Mouse (Mus musculus) neural tube, embryonic 10.5 days (tissue): ENCODE results near the gene Ntrk3.

Experiments used
- DNase-seq: peaks from one replicate; pipeline ENCODE4 v3.0.0-alpha.2; 2017; ENCODE audit warnings: low spot score; ENCODE audit errors: extremely low spot score

Gene Ntrk3

GRCm38 (mm10) chr7:78378306-78378705 is 359.5 kb downstream of the Ntrk3 start:
- no peak for DNase-seq

DNA sequence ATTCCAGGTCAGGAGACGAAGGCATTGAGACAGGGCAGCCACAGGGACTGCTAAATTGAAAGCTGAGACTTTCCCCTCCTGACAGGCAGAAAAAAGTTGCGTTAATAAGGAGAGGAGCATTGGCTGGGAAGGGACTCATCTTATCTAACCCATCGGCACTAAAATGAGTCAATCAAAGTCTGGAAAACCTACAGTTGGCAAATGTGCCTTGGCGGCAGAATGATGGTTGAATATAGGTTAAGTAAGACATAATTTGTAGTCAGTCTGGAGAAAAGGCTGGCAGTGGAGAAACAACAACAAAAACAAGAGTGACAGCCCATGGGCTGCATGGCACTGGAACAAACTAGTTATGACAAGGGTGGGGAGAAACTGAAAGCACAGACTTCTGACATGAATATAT is 360.9 kb downstream of the Ntrk3 start:
- DNase-seq, result no peak

GRCm38 (mm10) chr7:78361341-78362309 is 376.2 kb downstream of the Ntrk3 start:
- DNase-seq, result no peak

- no peak for DNase-seq
Measured at GRCm38 (mm10) chr7:78347464-78347863, 390.3 kb downstream of the Ntrk3 start.

DNA sequence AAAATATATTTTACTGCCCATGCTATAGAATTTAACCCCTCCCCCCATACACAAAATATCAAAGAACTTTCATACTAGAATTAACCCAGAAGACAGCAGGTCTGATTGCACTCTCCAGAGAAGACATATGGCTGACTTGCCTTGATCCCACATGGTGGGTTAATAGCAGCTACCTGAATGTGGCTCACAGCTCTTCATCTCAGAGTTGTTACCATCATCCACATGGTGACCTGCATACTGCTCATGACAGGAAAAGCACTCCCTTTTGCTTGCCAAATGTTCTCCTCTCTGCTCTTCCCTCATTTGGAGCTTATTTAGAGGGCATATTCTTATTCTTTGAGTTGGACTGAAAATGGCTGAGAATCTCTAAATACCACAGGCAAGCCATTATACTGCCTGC is 404.4 kb downstream of the Ntrk3 start:
- no peak for DNase-seq

GRCm38 (mm10) chr7:78328301-78328700 is 409.5 kb downstream of the Ntrk3 start:
- no peak for DNase-seq

DNA sequence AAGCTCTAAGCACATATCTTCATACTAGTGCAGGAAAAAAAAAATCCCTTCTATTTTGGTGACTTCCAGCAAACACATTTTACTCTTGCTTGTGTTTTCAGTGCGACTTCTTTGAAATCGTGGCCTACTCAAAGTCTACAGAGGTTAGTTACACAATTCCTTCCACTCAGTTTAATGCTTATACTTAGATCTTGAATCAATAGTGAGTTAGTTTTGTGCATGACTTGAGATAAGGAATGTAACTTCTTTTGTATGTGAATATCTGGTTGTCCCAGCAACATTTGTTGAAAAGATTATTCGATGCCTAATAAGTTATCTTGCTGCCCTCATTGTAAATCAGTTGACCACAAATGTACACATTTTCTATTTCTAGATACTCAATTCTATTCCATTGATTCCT is 411.6 kb downstream of the Ntrk3 start:
- no peak for DNase-seq

- DNase-seq, result no peak
Measured at GRCm38 (mm10) chr7:78318640-78319039, 419.2 kb downstream of the Ntrk3 start.

GRCm38 (mm10) chr7:78305770-78306169 is 432.0 kb downstream of the Ntrk3 start:
- no peak for DNase-seq

DNA sequence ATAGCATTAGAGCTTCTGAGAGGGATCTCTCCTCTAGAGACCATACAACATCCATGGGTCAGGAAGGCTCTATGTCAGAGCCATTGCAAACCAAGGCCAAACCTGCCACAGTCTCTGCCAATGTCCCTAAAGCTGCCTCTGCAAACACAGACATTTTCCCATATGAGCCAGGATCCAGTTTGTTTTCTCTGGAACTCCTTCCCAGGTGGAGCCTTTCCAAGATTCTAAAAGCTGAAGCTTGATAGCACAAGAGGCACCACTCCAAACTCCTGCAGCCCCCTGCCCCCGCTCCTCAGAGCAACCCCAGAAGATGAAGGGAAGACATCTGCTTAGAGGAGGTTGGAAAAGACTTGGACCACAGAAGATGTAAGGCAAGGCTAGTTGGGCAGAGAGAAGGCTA is 432.8 kb downstream of the Ntrk3 start:
- DNase-seq, result no peak

- no peak for DNase-seq
Measured at GRCm38 (mm10) chr7:78297290-78297689, 440.5 kb downstream of the Ntrk3 start.

DNA sequence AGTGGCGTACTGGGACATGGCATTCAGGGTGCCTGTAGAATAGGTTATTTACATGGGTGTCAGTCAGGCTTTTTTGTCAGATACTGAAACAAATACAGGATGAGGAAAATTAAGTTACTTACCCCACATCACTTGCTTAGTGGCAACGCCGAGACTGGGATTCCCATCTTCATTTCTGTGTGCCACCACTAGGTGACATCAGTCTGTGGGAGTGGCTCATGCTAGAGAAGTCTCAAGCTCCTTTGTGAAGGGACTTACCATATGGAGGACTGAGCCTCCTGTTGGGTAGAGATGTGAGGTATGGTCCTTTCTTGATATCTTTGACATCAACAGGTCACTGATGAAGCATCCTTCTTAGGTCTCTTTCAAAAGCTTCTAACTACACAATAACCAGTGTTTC is 443.5 kb downstream of the Ntrk3 start:
- DNase-seq, result no peak

DNA sequence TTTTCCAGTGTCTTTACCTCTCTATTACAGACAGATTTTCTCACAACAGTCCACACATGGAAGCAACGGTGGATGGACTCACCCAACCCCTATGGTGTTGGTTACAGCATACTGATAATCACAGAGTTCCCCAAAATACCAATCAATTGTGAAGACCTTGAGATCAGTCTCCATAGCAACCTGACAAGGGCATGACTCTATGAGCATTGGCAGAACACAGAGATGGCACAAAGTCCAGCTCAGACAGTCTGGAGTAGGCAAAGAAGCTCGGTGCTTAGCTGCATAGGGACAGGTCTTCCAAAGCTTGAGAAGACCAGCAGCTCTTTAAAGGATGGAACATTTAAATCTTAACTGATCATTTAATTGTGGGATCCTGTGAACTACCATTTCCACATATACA is 447.6 kb downstream of the Ntrk3 start:
- DNase-seq, result no peak

- DNase-seq, result no peak
Measured at GRCm38 (mm10) chr7:78286516-78287238, 451.1 kb downstream of the Ntrk3 start.

DNA sequence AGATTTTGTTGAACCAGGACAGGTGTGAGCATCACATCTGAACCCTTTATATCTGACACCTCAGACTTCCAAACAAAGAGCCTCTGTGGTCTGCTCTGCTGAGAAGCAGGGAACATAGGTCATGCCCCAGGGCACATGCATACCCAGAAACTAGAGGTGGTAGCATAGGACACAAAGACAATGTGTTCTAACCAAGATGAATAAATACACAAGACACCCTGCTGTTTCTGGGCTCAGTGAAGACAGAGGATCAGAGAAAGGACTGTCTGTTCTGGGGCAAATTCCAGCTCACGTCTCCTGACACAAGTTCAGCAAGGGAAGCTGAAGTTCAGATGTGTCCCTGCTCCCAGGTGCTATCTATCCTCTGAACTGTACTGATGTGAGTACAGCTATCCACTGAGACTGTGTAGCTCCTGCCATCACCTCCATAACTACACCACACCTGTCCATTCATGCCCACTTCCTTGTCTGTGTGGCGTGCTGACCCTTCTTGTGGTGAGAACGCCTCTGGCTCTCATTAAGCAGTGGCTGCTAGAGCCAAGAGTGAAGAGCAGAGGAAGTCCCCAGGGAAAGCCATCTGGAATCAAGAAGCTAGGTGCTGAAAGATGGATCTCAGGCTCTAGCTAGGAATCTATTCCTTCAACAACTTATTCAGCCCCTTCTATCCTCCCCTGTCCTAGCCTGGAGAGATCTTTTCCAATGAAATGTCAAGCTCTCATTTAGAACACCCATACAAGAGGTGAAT is 468.1 kb downstream of the Ntrk3 start:
- DNase-seq, result no peak

GRCm38 (mm10) chr7:78267461-78268007 is 470.3 kb downstream of the Ntrk3 start:
- peak; percentile 45 for DNase-seq

DNA sequence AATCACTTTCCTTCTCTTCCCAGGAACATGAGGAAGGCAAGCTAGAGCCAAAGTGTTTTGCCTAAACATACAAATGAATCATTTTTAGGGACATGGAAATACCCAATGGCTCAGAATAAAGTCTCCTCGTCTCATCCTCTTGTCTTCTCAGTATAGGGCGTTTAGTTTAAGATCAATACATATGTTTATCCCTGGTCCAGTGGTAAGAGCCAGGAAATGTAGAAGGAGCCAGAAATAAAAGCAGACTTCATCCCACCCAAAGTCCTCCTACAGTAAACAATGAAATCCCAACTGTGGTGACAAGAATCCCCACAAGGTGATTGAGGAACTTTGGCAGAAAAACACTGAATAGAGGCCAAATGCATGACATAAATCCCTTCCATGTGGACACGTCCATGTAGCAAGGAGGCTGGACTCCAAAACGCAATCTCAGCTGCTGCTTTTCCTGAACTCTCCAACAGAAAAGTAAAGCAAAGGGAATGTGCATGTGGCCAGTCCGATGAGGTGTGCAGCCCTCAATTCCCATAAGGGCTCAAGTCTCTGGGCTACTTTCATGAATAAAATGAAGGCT is 473.3 kb downstream of the Ntrk3 start:
- DNase-seq, result no peak

- no peak for DNase-seq
Measured at GRCm38 (mm10) chr7:78261420-78262125, 476.2 kb downstream of the Ntrk3 start.

GRCm38 (mm10) chr7:78258151-78258550 is 479.7 kb downstream of the Ntrk3 start:
- no peak for DNase-seq

- no peak for DNase-seq
Measured at GRCm38 (mm10) chr7:78253777-78254385, 483.9 kb downstream of the Ntrk3 start.
